Mouse (Mus musculus) ES-CJ7 (cell line): Measurements from ENCODE around the gene Tmem179b.

ENCODE experiments used
- DNase-seq: peaks from one replicate; pipeline ENCODE4 v3.0.0; 2011; ENCODE audit warnings: low read depth, low spot score

Gene Tmem179b

DNA sequence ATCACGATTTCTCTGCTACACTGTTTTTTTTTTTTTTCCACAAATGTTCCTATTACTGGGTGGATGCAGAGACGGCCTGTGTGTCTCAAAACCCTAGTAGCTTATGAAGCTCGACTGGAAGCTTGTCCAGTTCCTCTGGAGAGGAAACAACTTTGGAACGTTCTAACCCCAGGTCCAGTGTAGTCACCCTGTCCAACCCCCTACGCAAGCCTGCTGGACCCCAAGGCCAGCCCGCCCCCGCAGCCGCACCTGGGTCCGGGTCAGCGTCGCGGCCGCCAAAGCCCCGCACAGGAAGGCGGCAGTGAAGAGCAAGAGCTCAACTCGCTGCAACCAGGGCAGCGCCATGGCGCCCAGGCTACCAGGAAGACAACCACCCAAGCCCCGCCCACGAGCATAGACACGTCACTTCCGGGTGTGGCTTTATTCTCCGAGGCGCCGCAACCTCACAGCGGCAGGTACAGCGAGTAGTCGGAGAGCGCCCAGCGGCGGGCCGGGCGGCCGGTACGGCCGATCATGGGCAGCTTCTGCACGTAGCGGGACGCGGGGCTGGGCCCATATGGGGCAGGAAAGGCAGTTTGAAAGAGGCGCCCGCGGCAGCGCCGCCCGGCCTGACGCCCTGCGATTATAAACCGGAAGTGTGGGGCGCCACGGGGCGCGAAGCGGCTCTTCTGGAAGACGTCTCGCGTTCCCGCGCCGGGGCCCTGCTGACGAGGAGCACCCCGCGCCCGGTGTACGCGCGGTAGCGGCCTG lies at the start of gene Tmem179b:
Gene Tmem179b (minus strand): TSS at position 382 of the 750 bp plus-strand sequence.
- DNase-seq: peak; percentile 93

DNA sequence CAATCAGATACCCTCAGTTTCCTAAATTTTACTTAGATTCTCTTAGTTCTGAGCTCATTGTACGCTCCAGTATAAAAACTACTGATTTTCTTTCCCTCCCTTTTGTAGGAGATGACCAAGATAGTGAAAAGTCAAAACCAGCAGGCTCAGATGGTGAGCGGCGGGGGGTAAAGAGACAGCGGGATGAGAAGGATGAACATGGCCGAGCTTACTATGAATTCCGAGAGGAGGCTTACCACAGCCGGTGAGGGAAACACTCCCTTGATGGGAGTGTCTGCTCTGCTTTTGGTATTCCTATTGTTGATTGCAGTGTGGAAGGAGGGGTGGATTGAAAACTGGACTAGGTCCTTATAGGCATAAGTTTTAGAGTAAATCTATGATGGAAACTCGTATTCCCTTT lies 48.4 kb upstream of the Tmem179b start:
- no peak for DNase-seq

GRCm38 (mm10) chr19:8821146-8821545 lies 46.9 kb upstream of the Tmem179b start:
- DNase-seq: no peak

DNA sequence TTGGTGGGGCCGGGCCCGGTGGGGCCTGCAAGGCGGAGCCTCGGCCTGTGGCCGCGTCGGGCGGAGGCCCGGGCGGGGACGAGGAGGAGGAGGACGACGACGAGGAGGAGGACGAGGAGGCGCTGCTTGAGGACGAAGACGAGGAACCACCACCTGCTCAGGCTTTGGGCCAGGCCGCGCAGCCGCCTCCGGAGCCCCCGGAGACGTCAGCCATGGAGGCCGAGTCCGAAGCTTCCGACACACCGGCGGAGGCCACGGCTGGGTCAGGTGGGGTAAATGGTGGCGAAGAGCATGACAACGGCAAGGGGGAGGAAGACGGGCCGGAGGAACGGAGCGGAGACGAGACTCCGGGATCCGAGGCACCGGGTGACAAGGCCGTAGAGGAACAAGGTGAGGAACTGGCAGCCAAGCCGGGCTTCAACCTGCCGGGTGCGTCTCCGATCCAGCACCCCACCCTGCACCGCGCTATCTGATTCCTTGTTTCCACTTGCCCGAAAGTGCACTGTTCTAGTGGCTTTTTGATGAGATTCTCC lies 46.2 kb upstream of the Tmem179b start:
- DNase-seq: no peak

DNA sequence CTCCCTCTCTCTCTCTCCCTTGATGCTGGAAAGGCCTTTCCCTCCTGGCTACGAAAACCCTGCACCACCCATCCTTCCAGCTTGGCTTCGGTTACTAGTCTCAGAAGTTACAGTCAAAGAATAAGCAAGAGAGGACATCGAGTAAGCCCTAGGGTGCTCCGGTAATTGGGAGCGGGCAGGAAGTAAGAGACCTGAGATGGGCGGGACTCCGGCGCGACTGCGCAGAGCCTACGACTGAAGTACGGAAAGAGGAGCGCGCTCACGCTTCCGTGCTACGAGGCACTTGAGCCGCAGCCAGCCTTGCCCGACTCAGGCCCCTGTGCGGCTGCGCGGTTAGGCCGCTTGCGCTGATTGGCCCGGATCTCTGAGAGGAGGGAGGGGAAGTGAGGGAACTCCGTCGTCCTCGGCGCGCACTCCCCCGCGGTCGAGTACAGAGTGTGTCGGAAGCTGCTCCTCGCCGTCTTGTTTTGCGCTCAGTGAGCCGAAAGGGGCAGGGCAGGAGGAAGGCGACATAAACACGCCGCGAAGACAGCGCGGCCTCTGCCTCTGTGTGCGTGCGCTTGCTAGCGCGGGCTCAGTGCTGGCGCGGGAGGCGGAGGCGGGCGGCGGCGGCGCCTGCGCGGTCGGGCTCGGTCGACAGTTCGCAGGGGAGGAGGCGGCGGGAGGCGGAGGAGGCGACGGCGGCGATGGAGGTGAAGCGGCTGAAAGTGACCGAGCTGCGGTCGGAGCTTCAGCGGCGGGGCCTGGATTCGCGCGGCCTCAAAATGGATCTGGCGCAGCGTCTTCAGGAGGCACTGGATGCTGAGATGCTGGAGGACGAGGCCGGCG lies 45.5 kb upstream of the Tmem179b start, which contains the start of gene Hnrnpul2:
Gene Hnrnpul2 (plus strand): TSS at position 415 of the 828 bp plus-strand sequence.
- peak; percentile 99 for DNase-seq

DNA sequence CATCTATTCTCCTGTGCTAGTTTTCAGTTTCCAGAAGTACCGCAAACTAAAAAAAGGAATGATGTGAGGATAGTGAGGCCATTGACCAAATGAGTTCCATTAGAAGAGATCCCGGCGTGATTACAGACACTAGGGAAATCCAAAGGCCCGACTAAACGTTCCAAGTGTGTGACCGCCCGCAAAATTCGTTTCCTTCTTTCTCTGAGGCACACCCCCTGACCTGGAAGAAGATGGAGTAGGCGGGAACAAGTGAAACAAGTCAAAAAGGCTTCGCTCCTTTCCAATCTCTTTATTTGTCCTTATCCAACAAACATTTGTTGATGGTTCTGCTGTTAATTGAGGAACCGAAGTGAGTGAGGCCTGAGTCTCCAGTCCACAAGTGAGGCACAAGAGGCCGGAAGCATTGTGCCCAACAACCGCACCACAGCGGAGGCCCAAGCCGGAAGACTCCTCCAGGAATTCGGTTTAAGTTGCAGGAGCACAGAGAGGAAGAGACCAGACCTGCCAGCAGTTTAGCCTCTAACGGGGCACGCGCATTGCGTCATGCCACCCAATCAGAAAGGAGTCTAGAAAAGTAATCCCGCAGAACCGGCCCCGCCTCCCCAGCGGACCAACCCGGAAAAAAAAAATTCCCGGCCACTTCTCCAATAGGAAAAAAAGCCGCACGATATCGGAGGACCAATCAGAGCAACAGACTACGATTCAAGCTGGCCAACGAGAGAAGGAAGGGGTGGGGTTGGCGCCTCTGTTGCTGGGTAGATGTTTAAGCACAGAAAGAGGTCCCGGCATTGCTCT lies 44.7 kb upstream of the Tmem179b start, which contains the start of gene Ttc9c:
Gene Ttc9c (minus strand): TSS at position 533 of the 795 bp plus-strand sequence.
- DNase-seq: peak; percentile 99

DNA sequence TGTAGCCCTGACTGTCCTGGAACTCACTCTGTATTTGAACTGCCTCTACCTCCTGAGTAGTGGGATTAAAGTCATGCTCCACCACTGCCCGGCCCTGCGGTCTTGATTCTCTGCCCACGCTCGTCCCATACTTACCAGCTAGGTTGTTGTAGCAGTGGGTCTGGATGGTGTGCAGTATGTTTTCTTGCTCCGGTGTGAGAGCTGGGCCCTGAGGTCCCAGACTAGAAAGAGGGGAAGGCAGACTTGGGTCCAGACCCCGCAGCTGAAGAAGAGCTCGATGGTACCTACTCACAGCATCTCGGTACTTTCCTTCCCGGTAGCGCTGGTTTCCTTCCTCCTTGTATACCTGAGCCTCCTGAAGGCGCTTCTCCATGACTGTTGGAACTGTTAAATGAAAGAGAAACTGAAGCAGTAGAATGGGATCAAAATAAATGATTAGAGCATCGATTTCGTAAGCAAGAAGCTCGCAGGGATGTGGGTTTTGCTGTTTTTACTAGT lies 44.1 kb upstream of the Tmem179b start:
- DNase-seq: no peak

GRCm38 (mm10) chr19:8817001-8817400 lies 42.7 kb upstream of the Tmem179b start:
- no peak for DNase-seq

- no peak for DNase-seq
These were observed 41.5 kb upstream of the Tmem179b start for GRCm38 (mm10) chr19:8815812-8816211.

DNA sequence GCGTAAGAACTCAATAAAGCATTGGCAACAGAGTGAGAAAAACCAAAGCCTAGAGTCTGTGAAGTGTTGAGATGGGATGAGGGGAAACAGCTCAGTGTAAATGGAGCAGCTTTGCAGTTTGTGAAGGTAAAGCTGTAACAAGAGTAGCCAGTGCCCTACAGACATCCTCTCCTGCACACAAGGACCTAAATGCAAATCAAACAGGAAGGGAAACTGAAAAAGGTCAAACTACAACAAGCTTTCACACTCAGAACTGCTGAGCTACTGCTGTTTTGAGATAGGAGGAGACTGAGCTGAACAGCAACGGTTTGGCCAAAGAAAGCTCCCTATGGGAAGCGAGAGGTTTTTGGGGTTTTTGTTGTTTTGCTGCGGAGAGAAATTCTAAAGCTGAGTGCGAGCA lies 32.5 kb upstream of the Tmem179b start:
- no peak for DNase-seq

- DNase-seq: no peak
These were observed 29.8 kb upstream of the Tmem179b start for GRCm38 (mm10) chr19:8803879-8804660.

GRCm38 (mm10) chr19:8803204-8803780 lies 29.0 kb upstream of the Tmem179b start:
- DNase-seq: no peak

DNA sequence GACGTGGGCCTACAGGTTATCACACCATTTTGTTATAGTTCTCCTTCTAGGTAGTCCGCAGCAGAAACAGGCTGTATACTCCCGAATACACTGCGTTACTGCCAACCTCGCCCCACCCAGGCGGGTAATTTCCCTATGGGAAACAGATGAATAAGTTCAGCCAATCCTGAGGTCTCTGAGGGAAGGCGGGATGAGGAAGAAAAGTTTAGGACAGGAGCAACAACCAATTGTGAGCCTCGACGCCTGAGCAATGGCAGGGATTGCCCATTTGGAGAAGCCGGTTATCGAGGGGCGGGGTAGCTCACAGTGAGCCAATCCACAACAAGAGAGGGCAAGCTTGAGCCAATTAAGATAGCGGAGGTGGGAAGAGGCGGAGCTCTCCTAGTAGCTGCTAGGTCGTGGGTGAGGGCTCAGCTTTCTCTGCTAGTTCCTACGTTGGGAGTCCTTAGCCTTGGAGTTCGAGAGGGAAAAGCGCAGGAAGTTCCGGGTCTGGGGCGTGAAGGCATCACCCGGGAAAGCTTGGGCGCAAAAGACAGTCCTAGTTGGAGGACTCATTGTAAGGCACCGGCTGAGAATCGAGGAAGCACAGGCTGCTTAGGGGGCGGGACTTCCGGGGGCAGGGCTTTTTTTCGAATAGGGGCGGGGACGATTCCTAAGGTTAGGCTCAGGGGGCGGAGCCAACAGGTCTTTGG lies 28.0 kb upstream of the Tmem179b start, which contains the start of gene Zbtb3:
Gene Zbtb3 (plus strand): TSS at position 426 of the 692 bp plus-strand sequence.
- DNase-seq: peak; percentile 99

DNA sequence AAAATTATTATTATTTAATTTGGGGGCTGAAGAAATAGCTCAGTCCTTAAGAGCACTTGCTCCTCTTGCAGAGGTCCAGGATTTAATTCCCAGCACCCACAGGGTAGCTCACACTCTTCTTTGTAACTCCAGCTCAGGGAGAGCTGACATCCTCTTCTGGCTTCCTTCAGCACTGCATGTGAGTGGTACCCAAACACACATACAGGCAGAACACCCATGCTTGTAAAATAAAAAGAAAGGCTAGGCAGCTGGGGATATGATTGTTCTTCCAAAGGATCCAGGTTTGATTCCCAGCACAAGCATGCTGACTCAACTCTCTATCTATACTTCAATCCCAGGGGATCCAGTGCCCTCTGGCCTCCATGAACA lies 24.7 kb upstream of the Tmem179b start:
- no peak for DNase-seq

- peak; percentile 95 for DNase-seq
These were observed 24.1 kb upstream of the Tmem179b start, which contains the start of gene Polr2g for GRCm38 (mm10) chr19:8798264-8798946. TSS of gene Polr2g (minus strand) at chr19:8798577.

- no peak for DNase-seq
These were observed 15.9 kb upstream of the Tmem179b start for GRCm38 (mm10) chr19:8790171-8790570.

DNA sequence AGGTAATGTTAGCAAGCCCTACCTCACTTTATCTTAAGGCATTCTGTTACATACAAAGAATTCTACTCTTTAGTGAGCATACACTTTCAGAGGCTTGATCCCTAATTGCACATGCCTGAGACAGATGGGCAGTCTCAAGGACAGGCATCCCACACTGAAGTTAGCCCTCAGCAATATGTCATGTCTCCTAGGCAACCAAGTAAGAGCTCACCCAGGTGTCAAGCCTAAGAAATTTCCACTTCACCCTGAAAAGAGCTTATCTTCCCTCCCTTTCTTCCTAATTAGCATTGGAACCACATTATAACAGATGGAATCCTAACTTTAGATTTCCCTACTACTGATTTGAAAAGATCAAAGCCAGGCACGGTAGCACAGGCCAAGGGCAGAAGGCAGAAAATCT lies 14.9 kb upstream of the Tmem179b start:
- DNase-seq: no peak

DNA sequence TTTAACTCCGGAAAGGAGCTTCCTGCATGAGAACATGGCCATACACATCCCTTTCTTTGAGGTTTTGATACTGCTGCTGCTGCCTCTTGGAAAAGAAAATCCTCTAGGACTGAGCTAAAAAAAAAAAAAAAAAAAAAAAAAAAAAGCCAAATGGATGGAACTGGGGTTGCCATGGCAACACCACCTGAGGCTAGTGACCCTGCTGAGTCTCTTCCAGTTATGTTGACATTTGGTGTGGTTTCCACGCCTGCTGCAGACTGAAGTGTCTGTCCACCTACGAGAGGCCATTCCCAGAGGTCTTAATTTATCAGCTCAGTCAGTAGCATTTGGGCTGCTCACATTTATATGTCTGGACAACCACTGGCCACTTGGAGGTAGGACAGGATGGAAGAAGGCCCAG lies 14.3 kb upstream of the Tmem179b start:
- DNase-seq: peak; percentile 38
